Mouse (Mus musculus): ENCODE measurements around the gene Fam83c. TPM values are rescaled to one million over a fixed set of nuclear protein-coding genes. Genes with fewer than 3 reads are reported as not detected.

Fam83c gene
- total and polyA plus RNA-seq, 2 experiments = not detected

DNA sequence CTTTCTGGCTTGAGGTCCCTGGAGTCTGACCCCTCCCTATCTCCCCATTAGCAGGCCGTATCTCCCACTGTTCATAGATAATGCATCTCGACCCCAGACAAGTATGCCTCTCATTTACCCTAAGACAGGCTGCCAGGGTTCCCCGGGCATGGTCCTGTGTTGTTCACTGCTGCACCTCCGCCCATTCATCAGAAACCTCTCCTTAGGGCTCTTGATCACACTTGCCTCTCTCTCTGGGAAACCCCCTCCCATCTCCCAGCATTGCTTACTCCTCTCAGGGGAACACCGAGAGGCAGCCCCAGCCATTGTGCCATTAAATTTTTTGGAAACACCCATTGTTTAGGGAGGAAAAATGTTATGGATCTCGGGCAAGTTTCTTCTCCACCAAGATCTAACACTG lies 56.6 kb downstream of the Fam83c start:
- Histone ChIP-seq H3K9ac (ENCODE audit: low read depth, low read length) (no peak overlapping the region), H3K27ac (replicated peaks; ENCODE audit: insufficient read depth, low read depth, low read length) (no peak overlapping the region), H3K79me2 (ENCODE audit: control insufficient read depth, insufficient read depth, low read length) (no peaks in the 10 kb centered on the region), H3K36me3 (ENCODE audit: control insufficient read depth, insufficient read depth, low read length) (no peaks in the 10 kb centered on the region), H3K27me3 (ENCODE audit: control insufficient read depth, insufficient read depth, low read length) (peaks cover 6% of the 10 kb centered on the region; the same call in 1 of the 2 replicates), H3K4me1 (ENCODE audit: control insufficient read depth, insufficient read depth, low read length) (no peaks in the 10 kb centered on the region), H3K4me3 (ENCODE audit: insufficient read depth, low read depth, low read length) (no peak overlapping the region)
- WGBS = 72% methylated on average over 6 of the region's 6 CpGs
- DNase-seq (ENCODE audit: extremely low read depth, low read depth, low spot score) = no peak
- TF ChIP-seq CTCF (IDR thresholded peaks at IDR 0.05; ENCODE audit: low read depth, low read length) = no peak
- TF ChIP-seq POLR2A (IDR thresholded peaks at IDR 0.05; ENCODE audit: extremely low read depth, insufficient read depth, low read length) = no peak

DNA sequence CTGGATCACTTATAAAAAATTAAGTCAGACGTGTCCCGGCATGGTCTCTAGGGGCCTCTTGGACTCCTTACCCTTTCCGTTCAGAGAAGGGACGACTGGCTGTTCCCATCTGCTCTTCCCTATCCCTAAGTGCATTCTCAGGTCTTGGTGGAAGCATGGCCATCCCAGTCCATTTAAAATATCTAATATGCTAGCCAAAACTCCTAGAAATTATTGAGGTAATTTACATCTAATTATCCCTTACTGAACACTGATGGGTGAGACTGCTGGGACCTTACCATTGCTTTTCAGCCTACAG lies 57.0 kb downstream of the Fam83c start:
- Histone ChIP-seq H3K36me3 (ENCODE audit: control insufficient read depth, insufficient read depth, low read length) (no peaks in the 10 kb centered on the region), H3K79me2 (ENCODE audit: control insufficient read depth, insufficient read depth, low read length) (no peaks in the 10 kb centered on the region), H3K4me3 (ENCODE audit: insufficient read depth, low read depth, low read length) (no peak overlapping the region), H3K27me3 (ENCODE audit: control insufficient read depth, insufficient read depth, low read length) (peaks cover 6% of the 10 kb centered on the region; the same call in 1 of the 2 replicates), H3K4me1 (ENCODE audit: control insufficient read depth, insufficient read depth, low read length) (no peaks in the 10 kb centered on the region), H3K27ac (replicated peaks; ENCODE audit: insufficient read depth, low read depth, low read length) (no peak overlapping the region), H3K9ac (ENCODE audit: low read depth, low read length) (no peak overlapping the region)
- WGBS = 86% methylated on average over 4 of the region's 4 CpGs
- no peak for DNase-seq (ENCODE audit: extremely low read depth, low read depth, low spot score)
- TF ChIP-seq POLR2A (IDR thresholded peaks at IDR 0.05; ENCODE audit: extremely low read depth, insufficient read depth, low read length) (no peak), CTCF (IDR thresholded peaks at IDR 0.05; ENCODE audit: low read depth, low read length) (no peak)

Other genes starting within 250 kb of the Fam83c start
- gene Gss, start 242.0 kb downstream of the Fam83c start, total RNA-seq (2014; rRNA removed) = 69.4 and 112 TPM in 2 replicates
- gene Gss, start 242.0 kb downstream of the Fam83c start, polyA plus RNA-seq (2012; rRNA removed) = 113 and 134 TPM in 2 replicates
- gene Myh7b, start 223.6 kb downstream of the Fam83c start, total RNA-seq (2014; rRNA removed) = not detected in 2 replicates
- gene Myh7b, start 223.6 kb downstream of the Fam83c start, polyA plus RNA-seq (2012; rRNA removed) = not detected in 2 replicates
- 53.4 and 65.6 TPM in 2 replicates for gene Trpc4ap, start 142.5 kb downstream of the Fam83c start, total RNA-seq (2014; rRNA removed)
- gene Trpc4ap, start 142.5 kb downstream of the Fam83c start, polyA plus RNA-seq (2012; rRNA removed) = 101 and 114 TPM in 2 replicates
- 45.8 and 53.1 TPM in 2 replicates for gene Edem2, start 105.4 kb downstream of the Fam83c start, total RNA-seq (2014; rRNA removed)
- 64.1 and 71.6 TPM in 2 replicates for gene Edem2, start 105.4 kb downstream of the Fam83c start, polyA plus RNA-seq (2012; rRNA removed)
- gene Gm17581, start 99.0 kb downstream of the Fam83c start, total RNA-seq (2014; rRNA removed) = not detected in 2 replicates
- gene Gm17581, start 99.0 kb downstream of the Fam83c start, polyA plus RNA-seq (2012; rRNA removed) = not detected in 2 replicates
- 0.46 and 0.47 TPM in 2 replicates for gene Procr, start 83.7 kb downstream of the Fam83c start, total RNA-seq (2014; rRNA removed)
- gene Procr, start 83.7 kb downstream of the Fam83c start, polyA plus RNA-seq (2012; rRNA removed) = 0.65 and 0.73 TPM in 2 replicates
- not detected in 2 replicates for gene Mmp24, start 59.5 kb downstream of the Fam83c start, total RNA-seq (2014; rRNA removed)
- 0.02 and 0.05 TPM in 2 replicates for gene Mmp24, start 59.5 kb downstream of the Fam83c start, polyA plus RNA-seq (2012; rRNA removed)
- 5.0 and 5.5 TPM in 2 replicates for gene BC029722, start 15.4 kb downstream of the Fam83c start, total RNA-seq (2014; rRNA removed)
- 23.7 and 26.9 TPM in 2 replicates for gene BC029722, start 15.4 kb downstream of the Fam83c start, polyA plus RNA-seq (2012; rRNA removed)
- 41.0 and 49.0 TPM in 2 replicates for gene Eif6, start 7.9 kb downstream of the Fam83c start, total RNA-seq (2014; rRNA removed)
- gene Eif6, start 7.9 kb downstream of the Fam83c start, polyA plus RNA-seq (2012; rRNA removed) = 80.2 and 84.4 TPM in 2 replicates
- 61.3 and 65.9 TPM in 2 replicates for gene Uqcc1, start 95.5 kb upstream of the Fam83c start, total RNA-seq (2014; rRNA removed)
- 31.2 and 34.4 TPM in 2 replicates for gene Uqcc1, start 95.5 kb upstream of the Fam83c start, polyA plus RNA-seq (2012; rRNA removed)
- not detected in 2 replicates for gene Gm15557, start 105.9 kb upstream of the Fam83c start, total RNA-seq (2014; rRNA removed)
- gene Gm15557, start 105.9 kb upstream of the Fam83c start, polyA plus RNA-seq (2012; rRNA removed) = not detected in 2 replicates
- gene Gdf5, start 110.5 kb upstream of the Fam83c start, total RNA-seq (2014; rRNA removed) = not detected in 2 replicates
- gene Gdf5, start 110.5 kb upstream of the Fam83c start, polyA plus RNA-seq (2012; rRNA removed) = not detected in 2 replicates
- 2.3 and 3.3 TPM in 2 replicates for gene Cep250, start 121.6 kb upstream of the Fam83c start, total RNA-seq (2014; rRNA removed)
- 1.7 and 2.5 TPM in 2 replicates for gene Cep250, start 121.6 kb upstream of the Fam83c start, polyA plus RNA-seq (2012; rRNA removed)
- gene 6430550D23Rik, start 173.1 kb upstream of the Fam83c start, total RNA-seq (2014; rRNA removed) = 2.5 and 3.9 TPM in 2 replicates
- 2.2 and 3.5 TPM in 2 replicates for gene 6430550D23Rik, start 173.1 kb upstream of the Fam83c start, polyA plus RNA-seq (2012; rRNA removed)
- gene Ergic3, start 173.2 kb upstream of the Fam83c start, total RNA-seq (2014; rRNA removed) = 59.2 and 71.9 TPM in 2 replicates
- 168 and 185 TPM in 2 replicates for gene Ergic3, start 173.2 kb upstream of the Fam83c start, polyA plus RNA-seq (2012; rRNA removed)
- gene Fer1l4, start 218.1 kb upstream of the Fam83c start, total RNA-seq (2014; rRNA removed) = not detected in 2 replicates
- 0.06 TPM in 1 of 2 replicates, not detected in the other for gene Fer1l4, start 218.1 kb upstream of the Fam83c start, polyA plus RNA-seq (2012; rRNA removed)
- gene Spag4, start 230.3 kb upstream of the Fam83c start, total RNA-seq (2014; rRNA removed) = 1.6 and 1.7 TPM in 2 replicates
- 4.8 and 5.5 TPM in 2 replicates for gene Spag4, start 230.3 kb upstream of the Fam83c start, polyA plus RNA-seq (2012; rRNA removed)

Data from liver, adult 2 months (tissue).